Mouse (Mus musculus) embryonic facial prominence, embryonic 14.5 days (tissue): ENCODE results near the gene Atpaf2. TPM values are rescaled to one million over a fixed set of nuclear protein-coding genes. Genes with fewer than 3 reads are reported as not detected.
A peak's percentile ranks its signal among the peaks of the same experiment; 100 is the strongest.

Experiments used
- ATAC-seq: fragments of 200-750 bp; cut with Nextera tagmentation; 2 replicates; pipeline ENCODE4 v1.8.0; 2017; ENCODE audit warnings: low read depth, moderate number of reproducible peaks, moderate TSS enrichment
- DNase-seq: peaks from one replicate; pipeline ENCODE4 v3.0.0-alpha.2; 2015; ENCODE audit warnings: low spot score
- H3K27ac ChIP-seq: fragments of 300-500 bp; sonication (generic); replicated peaks from 2 replicates; pipeline ENCODE4 v1.5.1; 2014; ENCODE audit warnings: low read depth, mild to moderate bottlenecking, low read length, moderate library complexity
- H3K27me3 ChIP-seq: fragments of 300-500 bp; sonication (generic); replicated peaks from 2 replicates; pipeline ENCODE4 v1.6.1; 2014; ENCODE audit warnings: low read length; ENCODE audit not compliant: control insufficient read depth, insufficient read depth
- H3K36me3 ChIP-seq: fragments of 300-500 bp; sonication (generic); 2 replicates; pipeline ENCODE4 v1.6.1; 2014; ENCODE audit warnings: low read length, mixed read lengths; ENCODE audit not compliant: control insufficient read depth, insufficient read depth
- H3K4me1 ChIP-seq: fragments of 300-500 bp; sonication (generic); 2 replicates; pipeline ENCODE4 v1.6.1; 2014; ENCODE audit warnings: antibody characterized with exemption, low read length; ENCODE audit not compliant: control insufficient read depth, insufficient read depth
- H3K4me2 ChIP-seq: fragments of 300-500 bp; sonication (generic); 2 replicates; pipeline ENCODE4 v1.6.1; 2014; ENCODE audit warnings: low read depth, mild to moderate bottlenecking, low read length, moderate library complexity, mixed read lengths
- H3K4me3 ChIP-seq: fragments of 300-500 bp; sonication (generic); 2 replicates; pipeline ENCODE4 v1.5.1; 2014; ENCODE audit warnings: low read depth, mild to moderate bottlenecking, low read length
- H3K9ac ChIP-seq: fragments of 300-500 bp; sonication (generic); 2 replicates; pipeline ENCODE4 v1.6.1; 2014; ENCODE audit warnings: low read depth, mild to moderate bottlenecking, low read length, moderate library complexity, mixed read lengths
- H3K9me3 ChIP-seq: fragments of 300-500 bp; sonication (generic); 2 replicates; pipeline ENCODE4 v1.6.1; 2016; ENCODE audit warnings: low read length; ENCODE audit not compliant: control insufficient read depth
- WGBS: fragments of 180-500 bp; shearing (Covaris S2); extraction: QIAGEN DNeasy Blood & Tissue Kit; methylation state at CpG from one replicate; pipeline ENCODE4 v1.1.7; 2014; 5-methylcytosine and 5-hydroxymethylcytosine counted together
- polyA plus RNA-seq: library from polyadenylated mRNA; unstranded; fragments of >200 nt; fragmentation: Nextera tagmentation; extraction: Ambion mirVana; gene quantifications from 2 replicates; pipeline ENCODE4 v1.2.1, GENCODE M21; 2014

Gene Atpaf2
- polyA plus RNA-seq, 1 experiment from 2014 or later, result 42.9 TPM

DNA sequence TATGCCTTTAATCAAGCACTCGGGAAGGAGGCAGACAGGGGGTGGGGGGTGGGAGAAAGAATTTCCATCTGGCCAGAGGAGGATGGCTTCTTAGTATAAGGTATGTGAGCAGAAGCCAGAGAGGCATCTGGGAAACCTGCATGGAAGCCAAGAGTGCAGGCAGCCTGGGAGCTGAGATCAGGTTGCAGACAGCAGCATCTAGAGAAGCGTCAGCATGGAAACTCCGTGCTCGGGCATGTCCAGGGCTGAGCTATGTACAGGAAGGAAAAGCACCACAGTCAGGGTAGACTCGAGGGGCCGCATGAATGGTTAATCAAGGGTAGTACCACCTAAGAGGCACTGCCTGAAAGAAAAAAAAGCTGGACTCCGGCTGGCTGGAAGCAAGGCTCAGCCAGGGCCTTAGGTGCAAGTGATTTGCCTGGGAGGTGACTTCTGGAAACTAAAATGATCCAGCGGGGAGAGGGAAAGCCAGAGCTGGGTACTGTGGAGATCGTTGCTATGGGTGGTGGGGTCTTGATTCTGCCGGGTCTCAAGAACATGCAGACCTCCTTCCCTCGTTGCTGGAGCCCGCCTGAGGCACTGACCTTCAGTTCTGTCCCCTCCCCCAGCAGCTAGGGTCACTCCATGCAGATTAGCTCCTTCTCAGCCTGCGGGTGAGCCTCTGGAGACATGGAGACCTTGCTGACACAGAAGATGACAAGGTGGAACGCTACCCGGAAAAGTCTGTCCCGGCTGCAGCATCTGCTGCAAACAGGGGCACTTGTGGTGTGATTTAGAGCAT is 51.8 kb downstream of the Atpaf2 start:
- H3K36me3 ChIP-seq, result no peaks in the 10 kb centered on the region
- H3K9ac ChIP-seq, result peak overlapping the region; percentile 39; the same call in 1 of the 2 replicates
- peak overlapping the region; percentile 28 for H3K4me2 ChIP-seq
- 9% methylated on average over 16 of the region's 16 CpGs for WGBS
- ATAC-seq (peak; percentile 88), DNase-seq (peak; percentile 89)
- H3K27ac ChIP-seq, result peak overlapping the region; percentile 78
- H3K9me3 ChIP-seq, result no peaks in the 10 kb centered on the region
- no peaks in the 10 kb centered on the region for H3K27me3 ChIP-seq
- no peak overlapping the region for H3K4me3 ChIP-seq
- peaks cover 14% of the 10 kb centered on the region for H3K4me1 ChIP-seq

DNA sequence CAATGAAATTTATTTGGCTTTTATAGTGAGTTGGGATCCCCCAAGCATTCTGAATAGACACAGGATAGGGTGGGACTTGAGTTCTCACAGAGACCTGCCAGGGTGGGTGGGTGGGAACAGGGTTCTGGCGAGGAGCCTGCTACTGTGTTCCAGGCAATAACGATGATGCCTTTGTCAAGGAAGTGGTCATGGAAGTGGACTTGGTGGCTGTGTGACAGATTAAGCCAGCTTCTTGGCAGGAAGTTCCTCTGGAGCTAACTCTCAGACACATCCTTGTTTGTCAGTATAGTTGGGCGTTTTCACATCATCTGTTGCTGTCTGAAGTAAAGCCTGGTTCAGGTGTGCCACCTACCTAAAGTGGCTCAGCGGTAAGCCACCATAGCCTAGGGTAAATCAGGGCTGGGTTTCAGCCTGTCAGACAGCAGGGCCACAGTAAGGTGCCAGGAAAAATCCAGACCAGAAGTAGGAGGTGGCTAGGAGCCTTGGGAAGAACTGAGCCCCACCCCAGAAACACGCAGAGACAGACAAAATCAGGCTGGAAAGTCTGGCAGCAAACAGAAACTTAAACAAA is 57.5 kb downstream of the Atpaf2 start:
- Histone ChIP-seq H3K4me1 (peaks cover 2% of the 10 kb centered on the region; the same call in 1 of the 2 replicates), H3K36me3 (no peaks in the 10 kb centered on the region), H3K27ac (no peak overlapping the region), H3K9me3 (no peaks in the 10 kb centered on the region), H3K27me3 (no peaks in the 10 kb centered on the region), H3K9ac (no peak overlapping the region), H3K4me3 (no peak overlapping the region), H3K4me2 (no peak overlapping the region)
- WGBS, result 70% methylated on average over 5 of the region's 5 CpGs
- ATAC-seq (no peak), DNase-seq (no peak)

DNA sequence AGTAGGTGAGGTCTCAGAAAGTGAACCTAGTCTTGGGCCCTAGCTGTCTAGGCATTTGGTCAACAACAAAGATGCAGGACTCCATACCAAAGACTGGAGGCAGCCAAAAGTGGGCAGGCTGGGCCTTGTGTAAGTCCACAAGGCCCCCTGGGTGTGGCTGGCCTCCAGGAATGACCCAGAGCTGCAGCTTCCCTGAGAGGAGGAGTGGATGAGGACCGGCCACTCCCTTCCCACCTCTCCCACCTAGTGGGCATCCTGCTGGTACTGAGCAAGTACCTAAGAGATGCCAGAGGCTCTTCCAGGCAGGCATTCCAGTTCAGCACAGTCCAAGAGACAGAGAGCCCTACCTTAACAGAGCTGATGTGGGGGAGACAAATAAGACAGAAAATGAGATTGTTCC is 58.3 kb downstream of the Atpaf2 start:
- DNase-seq, result no peak
- no peak overlapping the region for H3K4me3 ChIP-seq

DNA sequence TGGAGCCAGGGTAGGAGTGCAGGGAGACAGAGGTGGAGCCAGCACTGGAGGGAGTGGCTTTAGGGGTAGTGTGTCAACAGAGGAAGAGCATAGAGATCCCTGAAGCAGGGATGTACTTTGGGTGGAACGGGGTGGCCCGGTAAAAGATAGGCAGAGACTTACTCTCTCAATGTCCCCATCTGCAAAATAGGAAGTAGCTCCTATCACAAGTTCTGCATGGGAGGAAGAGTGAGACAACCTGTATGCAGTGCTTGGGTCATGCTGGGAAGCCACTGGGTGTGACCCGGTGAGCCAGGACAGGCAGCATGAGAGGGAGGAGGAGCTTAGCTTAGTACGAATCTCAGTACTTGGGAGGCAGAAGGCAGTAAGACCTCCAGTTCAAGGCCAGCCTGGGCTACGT is 59.1 kb downstream of the Atpaf2 start:
- Histone ChIP-seq H3K27ac (no peak overlapping the region), H3K4me3 (no peak overlapping the region), H3K4me1 (no peaks in the 10 kb centered on the region), H3K4me2 (no peak overlapping the region), H3K9me3 (no peaks in the 10 kb centered on the region), H3K9ac (no peak overlapping the region), H3K36me3 (no peaks in the 10 kb centered on the region), H3K27me3 (no peaks in the 10 kb centered on the region)
- DNase-seq (no peak), ATAC-seq (no peak)
- WGBS, result 75% methylated on average over 5 of the region's 5 CpGs

More for the DNA sequence above, 58.3 kb downstream of the Atpaf2 start:
- Histone ChIP-seq H3K9me3 (no peaks in the 10 kb centered on the region), H3K27ac (no peak overlapping the region), H3K4me1 (no peaks in the 10 kb centered on the region), H3K36me3 (no peaks in the 10 kb centered on the region), H3K9ac (no peak overlapping the region), H3K27me3 (no peaks in the 10 kb centered on the region), H3K4me2 (no peak overlapping the region)
- WGBS, result 93% methylated on average over 1 of the region's 1 CpGs
- no peak for ATAC-seq

DNA sequence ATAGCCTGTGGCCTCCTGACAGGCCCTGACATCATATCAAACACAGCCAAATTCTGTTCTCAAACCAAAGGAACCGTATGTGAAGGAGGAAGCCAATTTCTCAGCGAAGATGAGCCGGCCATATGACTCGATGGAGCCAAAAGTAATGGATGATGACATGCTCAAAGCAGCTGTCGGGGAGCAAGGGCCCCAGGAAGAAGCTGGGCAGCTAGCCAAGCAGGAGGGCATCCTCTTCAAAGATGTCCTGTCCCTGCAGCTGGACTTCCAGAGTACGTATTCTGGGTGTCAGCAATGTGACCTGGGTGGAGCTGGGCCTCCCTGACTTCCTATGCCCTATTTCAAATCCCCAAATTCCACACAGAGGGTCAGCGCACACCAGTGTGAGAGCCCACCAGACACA is 59.7 kb downstream of the Atpaf2 start:
- H3K27me3 ChIP-seq, result no peaks in the 10 kb centered on the region
- no peak overlapping the region for H3K4me2 ChIP-seq
- WGBS, result 72% methylated on average over 7 of the region's 7 CpGs
- no peaks in the 10 kb centered on the region for H3K9me3 ChIP-seq
- DNase-seq (no peak), ATAC-seq (no peak)
- H3K4me1 ChIP-seq, result no peaks in the 10 kb centered on the region
- H3K36me3 ChIP-seq, result no peaks in the 10 kb centered on the region
- no peak overlapping the region for H3K4me3 ChIP-seq
- H3K27ac ChIP-seq, result no peak overlapping the region; the same call in 1 of the 2 replicates
- no peak overlapping the region for H3K9ac ChIP-seq

GRCm38 (mm10) chr11:60357116-60357515 is 61.1 kb downstream of the Atpaf2 start:
- H3K27me3 ChIP-seq, result no peaks in the 10 kb centered on the region
- no peak overlapping the region for H3K9ac ChIP-seq
- no peak overlapping the region for H3K4me2 ChIP-seq
- H3K27ac ChIP-seq, result no peak overlapping the region
- ATAC-seq (no peak), DNase-seq (no peak)
- WGBS, result 48% methylated on average over 1 of the region's 1 CpGs
- H3K4me1 ChIP-seq, result no peaks in the 10 kb centered on the region
- no peaks in the 10 kb centered on the region for H3K9me3 ChIP-seq
- H3K36me3 ChIP-seq, result no peaks in the 10 kb centered on the region
- no peak overlapping the region for H3K4me3 ChIP-seq

DNA sequence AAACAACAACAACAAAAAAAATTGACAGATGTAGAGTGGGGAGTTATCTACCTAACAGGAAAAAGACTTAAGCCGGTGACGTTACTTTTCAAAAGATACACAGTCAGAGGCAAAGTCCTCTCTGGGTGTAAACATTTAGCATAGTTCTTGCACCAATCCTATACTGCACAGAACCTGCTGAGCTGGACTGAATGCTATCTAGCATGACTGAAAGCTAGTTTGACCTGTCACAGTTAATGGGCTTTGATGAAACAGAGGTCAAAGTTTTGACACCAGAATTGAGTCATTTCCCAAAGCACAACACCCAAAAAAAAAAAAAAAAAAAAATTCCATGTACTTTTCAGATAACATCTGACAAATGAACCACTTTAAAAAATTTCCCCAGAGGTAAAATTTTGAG is 62.3 kb downstream of the Atpaf2 start:
- Histone ChIP-seq H3K4me2 (no peak overlapping the region), H3K9ac (no peak overlapping the region), H3K4me1 (peaks cover 3% of the 10 kb centered on the region; the same call in 1 of the 2 replicates), H3K36me3 (no peaks in the 10 kb centered on the region), H3K27me3 (no peaks in the 10 kb centered on the region), H3K4me3 (no peak overlapping the region), H3K27ac (no peak overlapping the region), H3K9me3 (no peaks in the 10 kb centered on the region)
- WGBS, result 88% methylated on average over 2 of the region's 2 CpGs
- ATAC-seq (no peak), DNase-seq (no peak)

DNA sequence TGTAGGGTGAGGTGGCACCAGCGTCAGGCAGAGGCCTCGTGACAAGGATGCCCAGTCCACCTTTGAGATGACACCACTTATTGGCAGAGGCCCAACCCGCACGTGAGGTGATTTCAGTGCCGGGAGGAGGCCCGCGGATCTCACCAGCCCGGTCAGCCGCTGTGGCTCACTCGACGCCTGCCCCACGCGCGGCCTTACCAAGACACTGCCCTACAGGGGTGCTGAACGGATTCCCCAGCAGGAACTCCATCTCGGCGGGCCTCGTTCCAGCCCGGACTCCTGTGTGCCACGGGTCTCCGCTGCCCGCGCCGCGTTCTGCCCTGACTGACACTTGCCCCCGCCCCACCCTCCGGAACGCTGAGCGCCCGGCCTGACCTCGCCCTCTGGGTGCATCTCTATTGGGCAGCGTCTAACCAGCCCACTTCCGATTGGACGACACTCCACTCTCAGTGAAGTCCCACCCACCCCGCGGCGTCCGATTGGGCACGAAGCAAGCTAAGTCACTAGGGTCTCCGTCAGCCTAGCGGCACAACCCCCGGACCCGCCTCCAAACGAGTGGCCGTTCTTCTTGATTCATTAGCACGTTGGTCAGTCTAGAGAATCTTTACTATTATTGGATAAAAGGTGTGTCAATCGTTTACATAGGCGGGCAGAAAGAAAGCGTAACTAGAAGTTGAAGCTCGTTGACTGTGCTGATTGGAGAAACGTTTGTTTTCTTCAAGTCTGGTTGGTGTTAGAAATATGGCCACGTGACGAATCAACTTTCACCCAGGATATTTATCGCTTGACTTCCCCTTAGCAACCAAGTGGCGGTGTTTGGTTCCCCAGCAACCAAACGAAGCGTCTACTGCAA is 65.5 kb downstream of the Atpaf2 start, which contains the start of the genes Tom1l2 and Drc3:
Gene Tom1l2 (minus strand): TSS at position 347 of the 853 bp plus-strand sequence.
Gene Drc3 (plus strand): TSS at position 771 of the 853 bp plus-strand sequence.
- WGBS, result under 1% methylated on average over 42 of the region's 57 CpGs

More for the DNA sequence above, 65.5 kb downstream of the Atpaf2 start, which contains the start of the genes Tom1l2 and Drc3:
- Histone ChIP-seq H3K9me3 (no peaks in the 10 kb centered on the region), H3K36me3 (no peaks in the 10 kb centered on the region), H3K27ac (peak within 1 kb of the TSS; percentile 59; the same call in 1 of the 2 replicates), H3K4me2 (peak within 1 kb of the TSS; percentile 75), H3K27me3 (no peaks in the 10 kb centered on the region), H3K9ac (peak within 1 kb of the TSS; percentile 68), H3K4me1 (peaks cover 3% of the 10 kb centered on the region; the same call in 1 of the 2 replicates), H3K4me3 (peak within 1 kb of the TSS; percentile 60)
- ATAC-seq (peak; percentile 100), DNase-seq (peak; percentile 100)
